Mouse (Mus musculus) frontal cortex, postnatal 36 days (tissue): ENCODE results near the gene Lzts2.

Source experiments
- DNase-seq, 2 experiments: peaks; one replicate each; pipeline ENCODE4 v3.0.0; 2022; ENCODE audit warnings: low spot score in 2 of 2

Lzts2 gene

GRCm38 (mm10) chr19:45003740-45004516, 10.3 kb upstream of the Lzts2 start:
- DNase-seq = no peak

- no peak for DNase-seq
Observed at GRCm38 (mm10) chr19:45005444-45005843, 8.8 kb upstream of the Lzts2 start, which contains the start of gene Twnk. Twnk (plus strand) TSS chr19:45005663.

- DNase-seq = peak; percentile 95 to 97
Observed at GRCm38 (mm10) chr19:45005957-45006712, 8.1 kb upstream of the Lzts2 start, which contains the start of gene Mrpl43. Mrpl43 (minus strand) TSS chr19:45006442.

DNA sequence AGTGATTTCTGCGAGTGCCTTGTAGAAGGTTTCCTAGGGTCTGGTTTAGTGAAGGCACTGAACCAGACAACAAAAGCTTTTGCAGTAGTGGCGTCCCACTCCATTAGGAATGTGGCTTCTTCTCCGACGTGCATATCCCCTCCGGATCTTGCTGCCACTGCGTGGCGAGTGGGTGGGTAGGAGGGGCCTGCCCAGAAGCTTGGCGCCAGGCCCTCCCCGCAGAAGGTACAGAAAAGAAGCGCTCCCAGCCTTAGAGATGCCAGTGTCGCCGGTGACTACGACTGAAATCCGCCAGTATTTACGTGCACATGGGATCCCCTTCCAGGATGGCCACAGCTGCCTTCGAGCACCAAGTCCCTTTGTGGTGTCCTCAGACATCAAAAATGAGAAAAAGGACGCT, 7.2 kb upstream of the Lzts2 start:
- no peak for DNase-seq

GRCm38 (mm10) chr19:45007425-45008191, 6.6 kb upstream of the Lzts2 start:
- no peak for DNase-seq

- DNase-seq = no peak
Observed at GRCm38 (mm10) chr19:45010646-45011045, 3.6 kb upstream of the Lzts2 start.

DNA sequence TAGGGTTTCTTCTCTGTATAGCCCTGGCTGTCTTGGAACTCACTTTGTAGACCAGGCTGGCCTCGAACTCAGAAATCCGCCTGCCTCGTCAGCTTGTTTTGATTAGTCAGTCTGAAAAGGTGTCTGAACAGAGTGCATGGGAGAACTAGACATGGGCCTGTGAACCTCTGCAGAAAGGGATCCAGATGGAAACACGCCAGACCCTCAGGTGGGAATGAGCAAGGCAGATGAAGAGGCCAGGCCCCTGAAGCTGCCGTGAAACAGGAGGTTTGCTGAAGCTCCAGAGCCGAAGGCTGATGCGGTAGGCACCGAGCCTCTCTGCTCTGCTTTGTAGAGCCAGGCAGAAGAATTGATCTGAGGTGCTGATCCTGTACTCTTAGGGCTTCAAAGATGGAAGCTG, 2.0 kb upstream of the Lzts2 start:
- no peak for DNase-seq

GRCm38 (mm10) chr19:45012636-45013035, 1.6 kb upstream of the Lzts2 start:
- no peak for DNase-seq

- DNase-seq = no peak
Observed at GRCm38 (mm10) chr19:45013581-45014225, 511 bp upstream of the Lzts2 start.

DNA sequence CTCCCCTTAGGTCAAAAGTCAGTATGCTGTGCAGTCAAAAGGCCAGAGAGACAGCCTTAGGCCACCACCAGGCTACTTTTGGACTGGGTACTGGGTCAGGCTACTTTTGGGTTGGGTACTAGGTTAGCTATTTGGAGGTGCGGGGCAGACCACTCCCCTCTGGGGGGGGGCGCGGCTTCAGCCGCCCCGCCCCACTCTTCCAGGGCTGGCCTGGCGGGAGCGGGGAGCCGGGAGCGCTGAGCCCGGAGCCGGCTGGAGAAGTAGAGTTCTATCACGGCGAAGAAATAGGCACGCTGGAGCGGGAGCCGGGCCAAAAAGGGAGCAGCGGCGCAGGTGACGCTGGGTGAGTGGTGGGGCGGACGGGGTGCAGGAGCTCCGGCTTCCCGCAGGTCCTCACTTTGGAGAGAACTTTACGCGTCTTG, 778 bp downstream of the Lzts2 start:
- peak in 1 of 2 experiments; percentile 32 for DNase-seq

DNA sequence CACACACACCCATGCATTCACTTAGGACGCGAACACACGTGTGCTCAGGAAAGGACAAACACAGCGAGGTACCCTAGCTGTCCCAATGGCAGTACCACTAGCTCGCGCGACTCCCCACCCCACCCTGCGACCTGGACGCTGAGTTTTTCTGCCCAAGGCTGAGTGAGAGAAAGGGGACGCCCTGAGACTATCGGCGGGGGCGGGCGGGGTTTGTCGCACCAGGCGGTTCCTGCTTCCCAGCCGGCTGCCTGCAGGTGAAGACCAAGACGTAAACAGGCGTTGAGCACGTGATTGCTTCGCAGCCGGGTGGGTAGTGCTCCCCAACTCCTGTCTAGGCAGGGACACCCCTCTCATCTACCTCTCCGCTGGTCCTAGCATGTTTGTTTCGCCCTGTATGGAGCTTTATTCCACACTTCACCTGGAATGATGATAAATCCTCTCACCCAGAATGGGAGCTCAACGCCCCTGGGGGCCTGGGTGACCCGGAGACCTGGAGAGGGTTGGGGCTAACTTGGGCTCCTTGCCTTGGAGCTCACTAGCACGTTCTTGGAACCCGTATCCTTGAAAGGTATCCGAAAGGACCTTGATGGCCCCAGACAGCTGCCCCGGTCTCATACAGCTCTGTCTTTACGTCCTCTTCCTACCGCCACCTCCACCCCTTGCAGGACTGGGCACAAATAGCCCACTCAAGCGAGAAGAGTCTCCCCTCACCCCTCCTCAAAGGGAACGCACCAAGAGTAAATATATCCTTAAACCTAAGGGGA, 1.5 kb downstream of the Lzts2 start:
- DNase-seq = peak in 1 of 2 experiments; percentile 27

- peak; percentile 52 to 75 for DNase-seq
Observed at GRCm38 (mm10) chr19:45016341-45017215, 2.4 kb downstream of the Lzts2 start.

- peak; percentile 64 to 66 for DNase-seq
Observed at GRCm38 (mm10) chr19:45017216-45017771, 3.1 kb downstream of the Lzts2 start.

GRCm38 (mm10) chr19:45017909-45018308, 3.7 kb downstream of the Lzts2 start:
- peak; percentile 72 to 81 for DNase-seq

GRCm38 (mm10) chr19:45018351-45018831, 4.2 kb downstream of the Lzts2 start:
- DNase-seq = no peak

DNA sequence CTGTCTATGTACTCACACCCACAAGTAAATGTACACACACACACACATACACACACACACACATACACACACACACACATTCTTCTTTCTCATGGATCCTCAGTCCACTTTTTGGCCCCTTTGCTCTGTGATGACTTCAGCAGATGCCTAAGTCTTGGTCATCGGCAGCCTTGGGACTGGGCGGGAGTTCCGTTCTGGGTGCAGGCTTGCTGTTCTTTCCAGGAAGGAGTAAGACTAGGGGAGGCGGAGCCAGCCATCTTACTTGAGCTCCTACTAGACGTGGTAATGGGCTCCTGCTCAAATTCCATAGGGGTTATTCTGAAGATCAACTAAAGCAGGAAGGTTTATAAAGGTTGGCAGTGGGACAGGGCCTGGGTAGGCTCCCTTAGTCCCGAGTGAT, 6.1 kb downstream of the Lzts2 start:
- DNase-seq = no peak

DNA sequence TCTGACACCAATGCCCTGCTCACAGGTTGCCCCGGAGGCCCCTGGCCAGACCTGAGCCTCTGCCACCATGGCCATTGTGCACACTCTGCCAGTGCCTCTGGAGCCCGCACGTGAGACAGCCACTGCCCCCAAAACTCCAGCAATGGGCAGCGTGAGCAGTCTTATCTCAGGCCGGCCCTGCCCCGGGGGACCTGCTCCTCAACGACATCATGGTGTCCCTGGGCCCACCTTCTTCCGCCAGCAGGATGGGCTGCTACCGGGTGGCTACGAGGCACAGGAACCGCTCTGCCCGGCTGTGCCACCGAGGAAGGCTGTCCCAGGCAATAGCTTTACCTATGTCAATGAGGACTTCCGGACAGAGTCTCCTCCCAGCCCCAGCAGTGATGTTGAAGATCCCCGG, 7.1 kb downstream of the Lzts2 start:
- no peak for DNase-seq

- no peak for DNase-seq
Observed at GRCm38 (mm10) chr19:45023993-45024392, 9.8 kb downstream of the Lzts2 start.

DNA sequence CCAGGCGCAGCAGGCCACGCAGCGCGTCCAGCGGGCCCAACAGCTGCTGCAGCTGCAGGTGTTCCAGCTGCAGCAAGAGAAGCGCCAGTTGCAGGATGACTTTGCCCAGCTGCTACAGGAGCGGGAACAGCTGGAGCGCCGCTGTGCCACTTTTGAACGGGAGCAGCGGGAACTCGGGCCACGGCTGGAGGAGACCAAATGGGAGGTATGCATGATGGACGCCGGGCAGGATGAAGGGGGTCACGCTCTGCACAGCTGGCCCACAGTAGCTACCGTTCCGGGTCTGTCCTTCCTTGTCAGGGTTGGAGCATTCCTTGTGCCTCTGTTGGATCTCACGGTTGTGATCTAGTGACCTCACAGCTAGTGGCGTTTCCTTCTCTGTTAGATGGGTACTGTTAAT, 10.6 kb downstream of the Lzts2 start:
- no peak for DNase-seq
